Mouse (Mus musculus) midbrain, embryonic 12.5 days (tissue): Measurements from ENCODE around the gene Galnt10. TPM values are rescaled to one million over a fixed set of nuclear protein-coding genes. Genes with fewer than 3 reads are reported as not detected.

Experiments
- ATAC-seq: fragments of 200-750 bp; cut with Nextera tagmentation; 2 replicates; pipeline ENCODE4 v1.8.0; 2017; ENCODE audit warnings: low read depth, moderate TSS enrichment, moderate library complexity; ENCODE audit not compliant: low FRiP score
- H3K27ac ChIP-seq: fragments of 300-500 bp; sonication (generic); replicated peaks from 2 replicates; pipeline ENCODE4 v1.5.1; 2016; ENCODE audit warnings: mild to moderate bottlenecking
- H3K27me3 ChIP-seq: fragments of 300-500 bp; sonication (generic); 2 replicates; pipeline ENCODE4 v1.6.1; 2016; ENCODE audit warnings: mild to moderate bottlenecking
- H3K36me3 ChIP-seq: fragments of 300-500 bp; sonication (generic); 2 replicates; pipeline ENCODE4 v1.6.1; 2016
- H3K4me1 ChIP-seq: fragments of 300-500 bp; sonication (generic); 2 replicates; pipeline ENCODE4 v1.6.1; 2016
- H3K4me2 ChIP-seq: fragments of 300-500 bp; sonication (generic); replicated peaks from 2 replicates; pipeline ENCODE4 v1.6.1; 2016; ENCODE audit warnings: mild to moderate bottlenecking, moderate library complexity
- H3K4me3 ChIP-seq: fragments of 300-500 bp; sonication (generic); 2 replicates; pipeline ENCODE4 v1.5.1; 2016; ENCODE audit warnings: mild to moderate bottlenecking
- H3K9ac ChIP-seq: fragments of 300-500 bp; sonication (generic); replicated peaks from 2 replicates; pipeline ENCODE4 v1.6.1; 2016; ENCODE audit warnings: mild to moderate bottlenecking, moderate library complexity
- H3K9me3 ChIP-seq: fragments of 300-500 bp; sonication (generic); 2 replicates; pipeline ENCODE4 v1.6.1; 2016; ENCODE audit warnings: mild to moderate bottlenecking
- WGBS: fragments of 180-500 bp; shearing (Covaris S2); methylation state at CpG from one replicate; pipeline ENCODE4 v1.1.7; 2016; 5-methylcytosine and 5-hydroxymethylcytosine counted together
- polyA plus RNA-seq: library from polyadenylated mRNA; unstranded; fragments of >200 nt; fragmentation: Nextera tagmentation; extraction: Ambion mirVana; gene quantifications from 2 replicates; pipeline ENCODE4 v1.2.1, GENCODE M21; 2016

Galnt10 gene
- polyA plus RNA-seq, 1 experiment from 2014 or later = 26.6 TPM

- no peak overlapping the region for H3K27ac ChIP-seq
- H3K27me3 ChIP-seq = peaks cover 29% of the 10 kb centered on the region; the same call in 1 of the 2 replicates
Observed at GRCm38 (mm10) chr11:57652923-57653660, 7.8 kb downstream of the Galnt10 start.

GRCm38 (mm10) chr11:57653796-57654195 is 8.6 kb downstream of the Galnt10 start:
- no peak overlapping the region for H3K9ac ChIP-seq
- H3K4me1 ChIP-seq = peaks cover 48% of the 10 kb centered on the region
- no peaks in the 10 kb centered on the region for H3K36me3 ChIP-seq
- H3K27ac ChIP-seq = no peak overlapping the region
- H3K4me3 ChIP-seq = no peak overlapping the region
- H3K27me3 ChIP-seq = peaks cover 23% of the 10 kb centered on the region; the same call in 1 of the 2 replicates
- H3K4me2 ChIP-seq = no peak overlapping the region
- no peak for ATAC-seq
- no peaks in the 10 kb centered on the region for H3K9me3 ChIP-seq
- WGBS = 81% methylated on average over 5 of the region's 5 CpGs

More at GRCm38 (mm10) chr11:57652923-57653660, 7.8 kb downstream of the Galnt10 start:
- no peaks in the 10 kb centered on the region for H3K36me3 ChIP-seq
- H3K4me3 ChIP-seq = no peak overlapping the region
- no peak overlapping the region for H3K9ac ChIP-seq
- 87% methylated on average over 14 of the region's 14 CpGs for WGBS
- ATAC-seq = no peak
- H3K4me1 ChIP-seq = peaks cover 48% of the 10 kb centered on the region
- no peaks in the 10 kb centered on the region for H3K9me3 ChIP-seq
- H3K4me2 ChIP-seq = no peak overlapping the region

- Histone ChIP-seq H3K9ac (no peak overlapping the region), H3K27me3 (peaks cover 17% of the 10 kb centered on the region; the same call in 1 of the 2 replicates), H3K27ac (no peak overlapping the region)
Observed at GRCm38 (mm10) chr11:57654386-57654785, 9.1 kb downstream of the Galnt10 start.

GRCm38 (mm10) chr11:57654977-57655397 is 9.7 kb downstream of the Galnt10 start:
- H3K27ac ChIP-seq = no peak overlapping the region
- 33% methylated on average over 5 of the region's 5 CpGs for WGBS
- H3K4me1 ChIP-seq = peaks cover 47% of the 10 kb centered on the region
- H3K36me3 ChIP-seq = no peaks in the 10 kb centered on the region
- H3K9ac ChIP-seq = no peak overlapping the region
- H3K9me3 ChIP-seq = no peaks in the 10 kb centered on the region
- no peak for ATAC-seq
- H3K27me3 ChIP-seq = peaks cover 16% of the 10 kb centered on the region; the same call in 1 of the 2 replicates
- no peak overlapping the region for H3K4me3 ChIP-seq
- H3K4me2 ChIP-seq = no peak overlapping the region

More at GRCm38 (mm10) chr11:57654386-57654785, 9.1 kb downstream of the Galnt10 start:
- Histone ChIP-seq H3K9me3 (no peaks in the 10 kb centered on the region), H3K4me3 (no peak overlapping the region), H3K4me1 (peaks cover 48% of the 10 kb centered on the region), H3K36me3 (no peaks in the 10 kb centered on the region), H3K4me2 (no peak overlapping the region)
- 19% methylated on average over 4 of the region's 4 CpGs for WGBS
- no peak for ATAC-seq

- H3K27me3 ChIP-seq = peaks cover 8% of the 10 kb centered on the region; the same call in 1 of the 2 replicates
- no peak overlapping the region for H3K27ac ChIP-seq
- no peak for ATAC-seq
- peaks cover 44% of the 10 kb centered on the region for H3K4me1 ChIP-seq
- 58% methylated on average over 10 of the region's 10 CpGs for WGBS
- no peak overlapping the region for H3K9ac ChIP-seq
- H3K36me3 ChIP-seq = no peaks in the 10 kb centered on the region
- H3K4me3 ChIP-seq = no peak overlapping the region
- no peak overlapping the region for H3K4me2 ChIP-seq
- H3K9me3 ChIP-seq = no peaks in the 10 kb centered on the region
Observed at GRCm38 (mm10) chr11:57655669-57656325, 10.6 kb downstream of the Galnt10 start.

DNA sequence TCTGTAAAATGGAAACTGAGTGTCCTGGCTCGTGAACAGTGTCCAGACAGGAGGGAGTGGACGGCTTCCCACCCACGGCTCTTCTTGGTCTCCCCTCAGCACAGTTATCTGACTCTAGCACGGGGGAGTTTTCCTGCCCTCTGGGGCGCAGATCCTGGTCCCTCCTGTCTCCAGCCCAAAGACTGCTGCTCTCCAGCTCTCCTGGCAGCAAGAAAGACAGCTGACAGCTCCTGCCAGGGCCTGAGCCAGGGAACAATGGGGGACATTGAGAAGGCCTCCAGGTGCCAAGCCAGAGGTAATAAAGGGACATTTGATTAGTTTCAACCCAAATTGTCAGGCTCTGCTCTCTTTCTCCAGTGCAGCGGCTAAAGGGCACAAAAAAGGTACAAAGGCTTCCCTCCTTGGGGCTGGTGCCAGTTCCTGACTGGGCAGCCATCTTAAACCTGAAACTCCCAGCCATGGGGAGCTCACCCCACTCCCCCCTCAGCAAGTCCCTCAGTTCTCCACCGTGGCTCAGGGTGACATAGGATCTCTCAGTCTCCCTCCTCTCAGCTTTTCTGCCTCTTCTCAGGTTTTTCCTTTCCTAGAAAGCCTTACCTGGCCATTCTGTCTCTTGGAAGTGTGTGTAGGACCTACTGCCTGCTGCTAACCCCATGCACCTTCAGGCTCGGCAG is 11.5 kb downstream of the Galnt10 start:
- Histone ChIP-seq H3K9me3 (no peaks in the 10 kb centered on the region), H3K27me3 (peaks cover 4% of the 10 kb centered on the region; the same call in 1 of the 2 replicates), H3K27ac (no peak overlapping the region), H3K36me3 (no peaks in the 10 kb centered on the region), H3K9ac (no peak overlapping the region), H3K4me1 (peaks cover 37% of the 10 kb centered on the region), H3K4me2 (no peak overlapping the region), H3K4me3 (no peak overlapping the region)
- ATAC-seq = no peak
- WGBS = 70% methylated on average over 8 of the region's 8 CpGs

DNA sequence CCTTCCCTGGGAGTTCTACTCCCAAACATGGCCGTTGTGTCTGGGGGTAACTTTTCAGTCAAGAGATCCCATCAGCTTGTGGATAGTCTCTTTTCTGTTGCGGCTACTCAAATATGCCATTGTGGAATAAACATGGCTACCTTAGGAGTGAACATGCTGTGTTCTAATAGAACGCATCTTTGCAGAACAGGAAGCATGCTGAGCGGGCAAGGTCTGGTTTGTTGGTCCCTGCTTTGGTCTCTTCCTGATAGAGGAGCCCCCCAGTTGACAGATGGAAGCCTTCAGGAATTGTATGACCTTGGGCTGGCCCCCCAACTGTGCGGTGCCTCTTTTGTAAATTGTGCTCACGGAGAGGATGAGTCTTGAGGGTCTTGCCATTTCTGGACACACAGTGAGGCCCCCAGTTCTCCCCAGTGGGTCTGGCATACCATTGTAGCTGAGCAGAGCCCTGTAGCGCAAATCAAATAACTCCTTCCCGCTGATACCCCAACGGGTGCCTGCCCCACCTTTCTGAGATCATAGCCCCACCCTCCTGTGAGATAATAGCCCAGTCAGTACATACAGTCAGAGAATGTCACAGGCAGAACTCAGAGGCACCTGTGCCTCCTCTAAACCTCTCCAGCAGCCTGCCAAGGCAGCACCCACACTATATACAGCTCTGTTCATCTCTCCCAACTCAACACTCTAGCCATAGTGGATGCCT is 12.3 kb downstream of the Galnt10 start:
- Histone ChIP-seq H3K4me1 (peaks cover 31% of the 10 kb centered on the region), H3K27ac (no peak overlapping the region), H3K36me3 (no peaks in the 10 kb centered on the region), H3K9ac (no peak overlapping the region), H3K27me3 (peaks cover 2% of the 10 kb centered on the region; the same call in 1 of the 2 replicates), H3K4me2 (no peak overlapping the region), H3K4me3 (no peak overlapping the region), H3K9me3 (no peaks in the 10 kb centered on the region)
- WGBS = 83% methylated on average over 9 of the region's 9 CpGs
- ATAC-seq = no peak

- H3K27ac ChIP-seq = no peak overlapping the region
- WGBS = 90% methylated on average over 3 of the region's 3 CpGs
- no peak overlapping the region for H3K9ac ChIP-seq
- peaks cover 35% of the 10 kb centered on the region for H3K4me1 ChIP-seq
- H3K27me3 ChIP-seq = no peaks in the 10 kb centered on the region; the same call in 1 of the 2 replicates
- no peak for ATAC-seq
- H3K36me3 ChIP-seq = no peaks in the 10 kb centered on the region
- no peak overlapping the region for H3K4me3 ChIP-seq
- no peak overlapping the region for H3K4me2 ChIP-seq
- no peaks in the 10 kb centered on the region for H3K9me3 ChIP-seq
Observed at GRCm38 (mm10) chr11:57658214-57658613, 13.0 kb downstream of the Galnt10 start.

DNA sequence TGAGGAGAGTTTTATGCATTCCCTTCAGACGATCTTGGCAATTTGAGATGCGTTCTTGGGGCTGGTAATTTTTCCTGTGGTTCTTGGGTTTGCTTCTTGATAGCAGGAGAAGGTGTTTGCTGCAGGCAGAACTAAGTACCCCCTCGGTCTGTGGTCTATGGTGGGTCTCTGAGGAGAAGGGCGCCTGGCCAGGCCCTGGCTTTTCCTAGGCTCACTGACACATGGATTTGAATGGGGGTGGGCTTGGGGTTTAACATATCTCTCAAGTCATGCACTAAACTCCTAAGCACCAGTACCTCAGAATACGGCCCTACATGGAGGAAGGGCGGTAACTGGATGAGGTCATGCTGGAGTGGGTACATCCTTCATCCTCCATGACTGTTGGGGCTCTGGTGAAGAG is 13.5 kb downstream of the Galnt10 start:
- Histone ChIP-seq H3K4me3 (no peak overlapping the region), H3K4me1 (peaks cover 35% of the 10 kb centered on the region), H3K27ac (no peak overlapping the region), H3K36me3 (no peaks in the 10 kb centered on the region), H3K9ac (no peak overlapping the region), H3K27me3 (no peaks in the 10 kb centered on the region; the same call in 1 of the 2 replicates), H3K9me3 (no peaks in the 10 kb centered on the region), H3K4me2 (no peak overlapping the region)
- ATAC-seq = no peak
- WGBS = 90% methylated on average over 6 of the region's 6 CpGs

GRCm38 (mm10) chr11:57660156-57660555 is 14.9 kb downstream of the Galnt10 start:
- Histone ChIP-seq H3K4me1 (peaks cover 25% of the 10 kb centered on the region), H3K36me3 (no peaks in the 10 kb centered on the region), H3K4me3 (no peak overlapping the region), H3K9me3 (no peaks in the 10 kb centered on the region), H3K27ac (no peak overlapping the region), H3K27me3 (no peaks in the 10 kb centered on the region; the same call in 1 of the 2 replicates), H3K9ac (no peak overlapping the region), H3K4me2 (no peak overlapping the region)
- 94% methylated on average over 4 of the region's 4 CpGs for WGBS
- ATAC-seq = no peak

DNA sequence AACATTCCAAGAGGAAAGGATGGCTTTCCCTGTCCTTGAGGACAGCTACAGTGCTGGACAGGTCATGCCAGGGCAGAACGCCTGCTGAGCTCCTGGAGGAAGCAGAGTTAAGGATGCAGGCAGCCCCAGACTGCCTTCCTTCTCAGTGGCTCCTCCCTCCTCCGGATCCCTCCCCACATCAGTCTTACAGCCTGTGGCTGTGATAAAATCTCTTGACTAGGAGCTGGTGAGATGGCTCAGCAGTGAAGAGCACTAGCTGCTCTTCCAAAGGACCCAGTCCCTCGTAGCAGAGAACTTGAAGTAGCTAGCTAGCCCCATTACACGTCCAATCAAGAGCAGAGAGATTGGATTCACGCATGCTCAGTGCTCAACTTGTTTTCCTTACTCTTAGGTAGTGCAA is 15.6 kb downstream of the Galnt10 start:
- H3K27ac ChIP-seq = no peak overlapping the region
- H3K36me3 ChIP-seq = no peaks in the 10 kb centered on the region
- no peaks in the 10 kb centered on the region; the same call in 1 of the 2 replicates for H3K27me3 ChIP-seq
- no peak overlapping the region for H3K4me3 ChIP-seq
- H3K4me1 ChIP-seq = peaks cover 19% of the 10 kb centered on the region
- no peak for ATAC-seq
- no peak overlapping the region for H3K4me2 ChIP-seq
- no peak overlapping the region for H3K9ac ChIP-seq
- WGBS = 65% methylated on average over 5 of the region's 5 CpGs
- no peaks in the 10 kb centered on the region for H3K9me3 ChIP-seq
